ENCODE assay signal across 8 mouse cellular contexts in genomic region chr6:121129506-121129905, GRCm38 (mm10). TPM values are rescaled to one million over a fixed set of nuclear protein-coding genes. Genes with fewer than 3 reads are reported as not detected.
DNase-seq lines count a peak whose midpoint lies in the region; ATAC-seq and TF ChIP-seq lines count a peak whose summit lies in the region.

No protein-coding gene starts in this region.

- H3K4me2 ChIP-seq in hindbrain, embryonic 11.5 days (replicated peaks; ENCODE audit: low read depth, low read length), result peak overlapping the region; percentile 64
- peak overlapping the region; percentile 75 for H3K4me2 ChIP-seq in liver, embryonic 15.5 days

- ATAC-seq in hindbrain, embryonic 11.5 days (ENCODE audit: low FRiP score), result peak; percentile 42
- ATAC-seq in liver, embryonic 15.5 days (ENCODE audit: insufficient read depth), result peak; percentile 29; the same call in 1 of the 2 replicates

- DNase-seq in layer of hippocampus, postnatal 10 days (ENCODE audit: low spot score in 2 of 2), result peak; percentile 45 to 49
- DNase-seq in layer of hippocampus, adult 9-11 months, result no peak
- peak; percentile 64 for DNase-seq in cerebellum, adult 9-10 months
- DNase-seq in hindbrain, embryonic 11.5 days (ENCODE audit: low spot score), result peak; percentile 53
- DNase-seq in natural killer cell, adult 2 months (ENCODE audit: low spot score in 2 of 2), result no peak
- no peak for DNase-seq in thymus, adult 18-20 months

- H3K27me3 ChIP-seq in hindbrain, embryonic 11.5 days (ENCODE audit: control insufficient read depth, insufficient read depth, low read length), result peaks cover 4% of the 10 kb centered on the region
- H3K27me3 ChIP-seq in liver, embryonic 15.5 days, result peaks cover 57% of the 10 kb centered on the region
- H3K27me3 ChIP-seq in small intestine, adult 2 months (ENCODE audit: control insufficient read depth, insufficient read depth, low read length), result peaks cover 7% of the 10 kb centered on the region

- H3K9ac ChIP-seq in hindbrain, embryonic 11.5 days (ENCODE audit: low read depth, low read length), result peak overlapping the region; percentile 59
- peak overlapping the region; percentile 45; the same call in 1 of the 2 replicates for H3K9ac ChIP-seq in liver, embryonic 15.5 days

- H3K4me1 ChIP-seq in hindbrain, embryonic 11.5 days (replicated peaks; ENCODE audit: control insufficient read depth, insufficient read depth, low read length), result no peaks in the 10 kb centered on the region
- H3K4me1 ChIP-seq in liver, embryonic 15.5 days (replicated peaks), result peaks cover 18% of the 10 kb centered on the region
- H3K4me1 ChIP-seq in small intestine, adult 2 months (ENCODE audit: control insufficient read depth, insufficient read depth, insufficient read length, low read length), result peaks cover 4% of the 10 kb centered on the region; the same call in 1 of the 2 replicates

- 0 out of 2 replicates have a peak overlapping the region, but pooled peaks have one; percentile 7 for H3K27ac ChIP-seq in hindbrain, embryonic 11.5 days (ENCODE audit: low read depth, low read length)
- H3K27ac ChIP-seq in liver, embryonic 15.5 days (replicated peaks), result no peak overlapping the region
- H3K27ac ChIP-seq in small intestine, adult 2 months (ENCODE audit: insufficient read depth, low read depth, low read length), result no peak overlapping the region

- WGBS in hindbrain, embryonic 11.5 days, result 7% methylated on average over 21 of the region's 21 CpGs
- 13% methylated on average over 21 of the region's 21 CpGs for WGBS in liver, embryonic 15.5 days (ENCODE audit: insufficient replicate concordance)
- 18% methylated on average over 21 of the region's 21 CpGs for WGBS in small intestine, adult 2 months

- peak overlapping the region; percentile 32 for H3K4me3 ChIP-seq in hindbrain, embryonic 11.5 days (ENCODE audit: low read depth, low read length)
- H3K4me3 ChIP-seq in liver, embryonic 15.5 days (replicated peaks), result peak overlapping the region; percentile 42
- peak overlapping the region; percentile 42 for H3K4me3 ChIP-seq in small intestine, adult 2 months (ENCODE audit: low read depth, low read length)

- TF ChIP-seq CTCF in small intestine, adult 2 months (IDR thresholded peaks at IDR 0.05; ENCODE audit: extremely low read depth, insufficient read length, insufficient replicate concordance, low read depth, low read length), result no peak

- H3K36me3 ChIP-seq in hindbrain, embryonic 11.5 days (ENCODE audit: control insufficient read depth, insufficient read depth, low read length), result no peaks in the 10 kb centered on the region
- no peaks in the 10 kb centered on the region for H3K36me3 ChIP-seq in liver, embryonic 15.5 days (replicated peaks)
- H3K36me3 ChIP-seq in small intestine, adult 2 months (ENCODE audit: control insufficient read depth, insufficient read depth, low read length), result no peaks in the 10 kb centered on the region

- no peak for TF ChIP-seq POLR2A in small intestine, adult 2 months (IDR thresholded peaks at IDR 0.05; ENCODE audit: low read depth, low read length)

- no peaks in the 10 kb centered on the region for H3K9me3 ChIP-seq in hindbrain, embryonic 11.5 days (ENCODE audit: control insufficient read depth, low read length)
- H3K9me3 ChIP-seq in liver, embryonic 15.5 days (replicated peaks), result no peaks in the 10 kb centered on the region

RNA-seq across cellular contexts. Expression of gene Mical3, which starts 1.3 kb away (rescaled TPM):
- 10 to 100 TPM; 90.1 to 98.8 TPM for total RNA-seq in layer of hippocampus, postnatal 10 days (2021)
- 17.1 and 27.4 TPM in 2 replicates for polyA plus RNA-seq in hindbrain, embryonic 11.5 days (2014; fragmentation: Nextera tagmentation; extraction: Ambion mirVana)
- 8.7 and 11.5 TPM in 2 replicates for polyA plus RNA-seq in liver, embryonic 15.5 days (2015; fragmentation: Nextera tagmentation; extraction: Ambion mirVana)
- polyA plus RNA-seq in small intestine, adult 2 months (2012; rRNA removed), result 6.1 and 8.9 TPM in 2 replicates

RNA-seq across cellular contexts. Expression of gene Pex26, which starts 54.0 kb away (rescaled TPM):
- 10 to 100 TPM; 13.7 to 15.7 TPM for total RNA-seq in layer of hippocampus, postnatal 10 days (2021)
- 5.7 and 6.4 TPM in 2 replicates for polyA plus RNA-seq in hindbrain, embryonic 11.5 days (2014; fragmentation: Nextera tagmentation; extraction: Ambion mirVana)
- polyA plus RNA-seq in liver, embryonic 15.5 days (2015; fragmentation: Nextera tagmentation; extraction: Ambion mirVana), result 4.4 and 5.6 TPM in 2 replicates
- 8.7 and 13.6 TPM in 2 replicates for polyA plus RNA-seq in small intestine, adult 2 months (2012; rRNA removed)

Comparison
In these comparisons a context has a peak if more than half of its experiments do, and no peak if none do; other contexts are left out.
1. DNase-seq: peak in layer of hippocampus, postnatal 10 days (2 of 2), cerebellum, adult 9-10 months (single experiment) and hindbrain, embryonic 11.5 days (single experiment); none in layer of hippocampus, adult 9-11 months (single experiment), natural killer cell, adult 2 months (0 of 2) and thymus, adult 18-20 months (0 of 2).
2. Peak in every context shown above with its lines, with median percentiles within 50 percentile points of each other: H3K4me3 ChIP-seq.